Mouse (Mus musculus) stomach, postnatal 0 days (tissue): Measurements from ENCODE around the gene Fbxl5.

Experiments
- CTCF ChIP-seq: IDR thresholded peaks from 2 replicates; pipeline ENCODE4 v1.5.1; 2016; ENCODE audit warnings: antibody characterized with exemption, low read depth, mild to moderate bottlenecking, moderate library complexity
- EP300 ChIP-seq: optimal IDR thresholded peaks from 2 replicates; pipeline ENCODE3; 2016; ENCODE audit warnings: antibody characterized with exemption

DNA sequence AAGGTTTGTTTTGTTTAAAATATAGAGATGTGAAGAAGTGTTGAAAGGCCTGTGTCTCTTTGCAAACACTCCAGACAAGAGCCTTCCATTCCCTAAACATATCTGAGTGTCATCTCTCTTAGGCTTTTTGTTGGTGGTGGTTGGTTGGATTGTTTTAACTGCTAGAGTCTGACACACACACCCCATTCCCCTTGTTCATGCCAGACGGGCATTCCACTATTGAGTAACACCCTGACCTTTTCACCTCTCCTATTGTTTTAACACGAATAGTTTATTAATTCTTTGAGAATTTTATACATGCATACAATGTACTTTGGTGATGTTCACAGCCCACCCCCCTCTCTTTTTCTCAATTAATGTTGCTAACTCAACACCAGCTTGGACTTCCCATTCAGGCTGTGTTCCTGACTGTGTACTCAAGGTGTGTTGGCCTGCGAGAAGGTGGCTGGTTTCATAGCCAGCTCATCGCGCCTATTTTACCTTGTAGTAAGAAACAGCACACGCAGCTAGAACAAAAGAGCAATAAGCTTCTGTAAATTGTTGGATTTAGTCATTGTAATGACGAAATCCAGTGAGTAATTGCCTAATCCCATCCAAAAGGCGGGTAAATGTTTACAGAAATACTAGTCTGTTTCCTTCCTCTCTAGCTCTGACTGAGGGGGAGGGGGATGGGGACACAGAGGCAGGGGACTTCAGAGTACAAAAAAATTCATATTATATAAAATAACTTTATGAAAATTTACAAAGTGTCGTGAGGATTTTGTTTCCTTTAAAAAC is 33.3 kb downstream of the Fbxl5 start:
- no peak for TF ChIP-seq EP300
- no peak for TF ChIP-seq CTCF
